Mouse (Mus musculus): ENCODE measurements at regions not wholly inside any gene's neighbourhood (a gene's known extent, or its start where the extent isn't known, plus 50 kb on each side); places are given as distances from the start of the nearest gene placed in this dataset.

DNA sequence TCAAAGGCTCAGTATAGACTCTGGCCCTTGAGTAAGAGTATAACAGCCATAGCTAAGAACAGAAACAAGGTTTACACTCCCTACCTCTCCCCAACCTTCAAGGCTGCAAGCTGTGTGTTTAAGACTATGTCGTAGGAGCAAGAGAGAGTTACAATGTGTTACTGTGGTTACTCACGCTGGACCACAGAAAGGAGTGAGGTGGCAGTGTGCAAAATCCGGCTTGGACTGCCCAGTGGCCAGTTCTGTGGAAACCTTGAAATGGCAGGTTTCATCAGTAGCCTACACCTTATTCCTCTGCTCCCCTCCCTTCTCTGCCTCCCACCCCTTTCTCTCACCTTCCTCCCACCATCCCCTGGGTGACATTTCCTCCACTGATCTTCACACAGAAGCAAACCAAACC is 114.3 kb upstream of the Ado start:
- DNase-seq (ENCODE audit: low read depth): no peak

GRCm38 (mm10) chr10:67661666-67662065 is 112.9 kb upstream of the Ado start:
- no peak for DNase-seq (ENCODE audit: low read depth)

DNA sequence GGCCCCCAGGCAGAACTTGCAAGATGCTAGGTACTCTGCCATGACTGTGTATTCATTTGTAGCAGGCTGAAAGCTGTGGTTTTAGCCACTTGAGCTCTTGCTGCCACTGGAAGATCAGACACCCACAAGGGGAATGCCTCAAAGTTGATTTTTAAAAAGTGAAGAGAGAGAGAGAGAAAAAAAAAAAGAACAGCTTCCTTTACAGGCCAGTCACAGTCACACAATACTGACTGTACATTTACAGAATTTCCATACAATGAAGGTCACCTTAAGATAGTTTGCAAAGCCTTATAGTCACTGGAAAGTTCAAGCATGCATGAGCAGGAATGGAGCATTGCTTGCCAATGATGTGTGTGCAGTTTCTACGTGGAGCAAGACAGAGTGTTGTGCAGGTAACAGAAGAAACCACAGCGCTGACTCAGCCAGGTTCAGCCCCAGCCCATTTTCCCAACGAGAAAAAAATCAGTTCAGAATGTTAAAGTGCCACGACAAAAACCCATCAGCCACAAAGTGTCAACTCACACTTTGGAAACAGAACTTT is 109.3 kb upstream of the Ado start:
- no peak for DNase-seq (ENCODE audit: low read depth)

GRCm38 (mm10) chr10:67657305-67657704 is 108.5 kb upstream of the Ado start:
- DNase-seq (ENCODE audit: low read depth): no peak

GRCm38 (mm10) chr10:67654518-67654917 is 105.8 kb upstream of the Ado start:
- no peak for DNase-seq (ENCODE audit: low read depth)

DNA sequence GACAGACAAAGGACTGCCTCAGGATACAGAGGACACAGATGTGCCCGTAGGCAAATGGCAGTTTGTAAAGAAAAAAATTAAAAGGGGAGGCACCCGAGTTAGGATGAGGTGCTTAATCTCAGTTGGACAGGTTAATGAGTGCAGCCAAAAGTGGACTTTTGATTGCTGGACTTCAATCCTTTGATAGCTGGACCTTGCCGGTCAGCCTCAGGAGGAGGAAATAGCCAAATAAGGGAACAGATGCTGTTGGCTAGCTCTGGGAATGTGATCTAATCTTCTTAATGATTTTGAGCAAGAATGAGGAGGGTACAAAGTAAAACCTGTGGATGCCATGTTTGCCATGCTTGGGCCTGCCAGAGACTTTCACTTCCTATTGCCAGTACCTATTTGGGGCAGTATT is 103.5 kb upstream of the Ado start:
- no peak for DNase-seq (ENCODE audit: low read depth)

DNA sequence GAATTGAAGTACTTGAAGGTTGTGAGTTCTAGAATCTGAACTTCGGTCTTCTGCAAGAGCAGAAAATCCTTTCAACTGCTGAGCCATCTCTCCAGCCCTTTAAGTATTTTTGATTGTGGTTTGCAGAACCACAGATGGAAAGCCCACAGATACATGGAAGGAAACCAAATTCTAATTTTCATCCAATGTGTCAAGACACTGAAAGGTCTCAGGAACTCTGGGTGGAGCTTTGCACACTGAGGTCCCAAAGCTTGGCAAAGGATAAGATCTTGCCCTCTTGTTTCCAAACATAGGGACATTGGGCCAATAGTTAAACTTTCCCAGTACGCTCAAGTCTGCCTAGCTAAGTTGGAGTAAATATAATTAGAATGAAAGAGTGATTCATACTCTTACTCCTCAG is 102.6 kb upstream of the Ado start:
- no peak for DNase-seq (ENCODE audit: low read depth)

- no peak for DNase-seq (ENCODE audit: low read depth)
These were observed 99.3 kb upstream of the Ado start for GRCm38 (mm10) chr10:67647777-67648727.

- DNase-seq (ENCODE audit: low read depth): no peak
These were observed 98.2 kb upstream of the Ado start for GRCm38 (mm10) chr10:67646659-67647559.

GRCm38 (mm10) chr10:67645821-67646220 is 97.1 kb upstream of the Ado start:
- no peak for DNase-seq (ENCODE audit: low read depth)

DNA sequence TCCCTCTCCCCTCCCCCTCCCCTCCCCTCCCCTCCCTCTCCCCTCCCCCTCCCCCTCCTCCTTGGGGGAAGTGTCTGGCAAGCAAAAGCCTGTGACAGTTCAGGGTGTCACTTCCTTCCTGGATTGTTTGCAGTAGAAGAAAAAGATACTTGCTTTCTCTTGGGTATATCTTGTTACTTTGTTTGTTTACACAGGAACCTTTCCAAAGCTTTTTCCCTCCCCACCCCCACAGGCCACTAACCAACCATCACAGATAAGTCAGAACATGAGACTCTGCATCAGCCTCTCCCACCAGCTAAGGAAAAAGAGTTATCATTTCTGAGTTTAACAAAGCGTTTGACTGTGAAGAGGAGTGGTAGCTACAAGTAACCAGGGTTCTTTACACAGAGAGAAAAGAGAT is 95.5 kb upstream of the Ado start:
- peak; percentile 59 for DNase-seq (ENCODE audit: low read depth)

DNA sequence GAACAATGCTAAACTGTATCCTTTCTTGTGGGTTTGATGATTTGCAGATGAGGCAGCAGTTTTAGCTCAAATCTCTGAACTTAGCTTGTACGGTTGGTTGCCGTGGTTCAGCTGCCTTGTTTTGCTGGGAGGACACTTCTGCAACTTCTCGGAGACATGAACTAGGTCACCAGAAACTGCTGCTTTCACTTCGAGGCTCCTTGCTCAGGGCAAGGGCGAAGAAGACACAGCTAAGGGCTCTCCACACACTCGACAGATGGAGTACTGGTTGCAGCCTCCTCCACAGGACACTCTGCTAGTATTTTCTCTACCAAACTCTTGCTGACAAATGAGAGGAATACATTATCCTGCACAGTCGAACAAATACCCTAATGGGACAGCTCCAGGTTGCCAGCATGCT is 94.9 kb upstream of the Ado start:
- no peak for DNase-seq (ENCODE audit: low read depth)

DNA sequence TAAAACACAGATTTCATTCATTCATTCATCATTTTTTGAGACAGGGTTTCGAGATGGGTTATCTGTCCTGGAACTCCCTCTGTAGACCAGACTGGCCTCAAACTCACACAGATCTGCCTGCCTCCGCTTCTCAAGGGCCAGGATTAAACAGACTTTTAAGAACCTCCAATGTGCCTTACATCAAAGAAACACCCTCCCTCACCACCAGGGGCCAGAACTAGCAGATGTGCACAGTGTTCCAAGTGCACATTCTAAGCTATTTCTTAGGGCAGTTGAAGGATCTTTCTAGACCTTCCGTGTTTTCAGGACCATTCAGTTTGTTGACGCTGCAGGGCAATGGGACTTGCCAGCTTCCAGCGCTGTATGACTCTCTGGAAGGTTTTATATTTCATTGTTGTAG is 88.6 kb upstream of the Ado start:
- DNase-seq (ENCODE audit: low read depth): no peak

GRCm38 (mm10) chr10:67636569-67636968 is 87.8 kb upstream of the Ado start:
- DNase-seq (ENCODE audit: low read depth): no peak

GRCm38 (mm10) chr10:67634795-67635194 is 86.0 kb upstream of the Ado start:
- no peak for DNase-seq (ENCODE audit: low read depth)

- DNase-seq (ENCODE audit: low read depth): no peak
These were observed 84.3 kb upstream of the Ado start for GRCm38 (mm10) chr10:67633063-67633462.

DNA sequence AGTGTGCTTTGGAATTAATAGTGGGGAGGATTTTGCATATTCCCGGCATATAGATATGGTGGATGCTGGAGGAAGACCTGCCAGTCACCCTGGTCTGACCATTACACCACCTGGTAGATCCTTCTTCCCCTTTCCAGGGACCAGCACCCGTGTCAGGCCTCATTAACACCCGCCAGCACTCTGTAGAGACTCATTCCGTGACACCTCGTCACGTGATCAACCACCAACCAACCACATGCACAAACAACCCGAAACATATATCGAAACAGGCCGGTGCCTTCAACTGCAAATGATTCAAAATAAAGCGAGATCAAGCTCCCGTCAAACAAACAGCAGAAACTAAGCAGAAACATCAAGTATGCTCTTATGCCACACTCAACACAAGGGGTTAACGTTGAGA is 74.6 kb upstream of the Ado start:
- no peak for DNase-seq (ENCODE audit: low read depth)

DNA sequence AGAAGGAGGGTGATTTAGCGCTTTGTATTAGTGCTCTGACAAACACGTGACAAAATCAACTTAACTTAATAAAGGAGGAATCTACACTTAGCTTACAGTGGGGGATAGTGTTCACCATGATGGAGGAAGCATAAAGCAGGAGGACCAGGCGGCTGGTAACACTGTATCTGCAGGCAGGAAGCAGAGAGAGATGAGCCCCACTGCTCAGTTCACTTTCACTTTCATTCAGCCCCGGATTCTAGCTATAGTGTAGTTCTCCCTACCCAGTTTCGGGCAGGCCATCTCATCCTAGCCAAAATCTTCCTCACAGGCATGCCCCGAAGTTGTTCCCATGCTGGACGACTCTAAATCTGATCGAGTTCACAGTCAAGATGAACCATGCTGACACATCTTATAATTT is 71.3 kb upstream of the Ado start:
- peak; percentile 35 for DNase-seq (ENCODE audit: low read depth)

DNA sequence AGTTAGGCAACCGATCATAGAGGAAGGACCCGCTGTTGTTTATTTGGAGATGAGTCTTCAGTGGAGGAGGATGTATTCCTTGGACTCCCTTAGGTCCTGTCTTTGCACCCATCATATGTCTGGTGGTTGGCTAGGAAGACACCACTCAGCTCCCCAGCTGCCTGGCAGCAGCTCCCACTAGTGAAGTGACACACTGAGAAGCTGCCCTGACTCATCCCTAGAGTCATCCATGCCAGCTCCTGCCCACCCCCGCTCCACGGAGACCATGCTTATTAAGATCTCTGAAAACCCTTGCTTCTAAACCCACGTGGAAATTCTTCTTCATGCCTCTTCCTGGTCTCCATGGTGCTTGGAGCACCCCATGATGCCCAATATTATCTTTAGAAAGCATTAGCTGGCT is 69.4 kb upstream of the Ado start:
- DNase-seq (ENCODE audit: low read depth): no peak

GRCm38 (mm10) chr10:67615016-67615415 is 66.3 kb upstream of the Ado start:
- no peak for DNase-seq (ENCODE audit: low read depth)

DNA sequence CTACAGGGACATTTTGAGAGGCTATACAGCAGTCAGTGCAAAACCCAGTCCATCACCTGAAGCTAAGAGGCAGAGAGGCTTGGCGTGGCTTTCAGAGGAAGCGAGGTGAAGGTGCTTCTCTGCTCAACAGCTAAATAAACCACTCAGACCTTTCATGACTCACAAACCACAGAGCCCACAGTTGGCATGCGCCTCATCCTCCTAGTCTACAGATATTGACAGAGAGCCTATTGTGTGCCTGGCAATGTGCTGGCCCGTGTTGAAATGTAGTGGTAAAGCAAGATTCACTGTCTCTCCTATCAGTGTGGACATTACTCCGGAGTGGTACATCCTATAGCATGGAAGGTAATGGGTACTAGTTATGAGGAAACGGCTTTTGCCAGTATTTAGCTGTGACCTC is 61.9 kb upstream of the Ado start:
- peak; percentile 84 for DNase-seq (ENCODE audit: low read depth)

GRCm38 (mm10) chr10:67608033-67608432 is 59.3 kb upstream of the Ado start:
- no peak for DNase-seq (ENCODE audit: low read depth)
